Mouse (Mus musculus): ENCODE measurements around the gene Zfp13. TPM values are rescaled to one million over a fixed set of nuclear protein-coding genes. Genes with fewer than 3 reads are reported as not detected.
A peak's percentile ranks its signal among the peaks of the same experiment; 100 is the strongest.

Gene Zfp13
- total and polyA plus RNA-seq, 2 experiments from 2014 or later, result 5.3 to 18.5 TPM

- no peaks in the 10 kb centered on the region for H3K36me3 ChIP-seq (replicated peaks; ENCODE audit: control insufficient read depth, insufficient read depth, low read length)
- H3K4me3 ChIP-seq (ENCODE audit: low read depth, low read length), result 0 out of 2 replicates have a peak overlapping the region, but pooled peaks have one; percentile 19
- 0 out of 2 replicates have a peak, but pooled peaks cover 12% of the 10 kb centered on the region for H3K27me3 ChIP-seq (ENCODE audit: control insufficient read depth, insufficient read depth, low read length)
- TF ChIP-seq EP300 (IDR thresholded peaks at IDR 0.05; ENCODE audit: low read depth) (no peak), CTCF (IDR thresholded peaks at IDR 0.05; ENCODE audit: low read depth) (peak; percentile 82)
- H3K9ac ChIP-seq (replicated peaks; ENCODE audit: low read depth, low read length), result no peak overlapping the region
- ATAC-seq (ENCODE audit: insufficient read depth, low read depth) (peak; percentile 86), DNase-seq (ENCODE audit: low spot score) (peak; percentile 61)
- WGBS, result 15% methylated on average over 22 of the region's 22 CpGs
- H3K4me1 ChIP-seq (ENCODE audit: control insufficient read depth, insufficient read depth), result no peaks in the 10 kb centered on the region
- no peaks in the 10 kb centered on the region for H3K9me3 ChIP-seq (replicated peaks; ENCODE audit: control insufficient read depth, low read length)
- H3K4me2 ChIP-seq (ENCODE audit: low read depth, low read length), result peak overlapping the region; percentile 56
- no peak overlapping the region for H3K27ac ChIP-seq (ENCODE audit: low read depth)
These were observed 31.1 kb upstream of the Zfp13 start for GRCm38 (mm10) chr17:23630195-23631020.

- H3K4me1 ChIP-seq (ENCODE audit: control insufficient read depth, insufficient read depth), result no peaks in the 10 kb centered on the region
- no peak overlapping the region for H3K4me2 ChIP-seq (ENCODE audit: low read depth, low read length)
- 33% methylated on average over 7 of the region's 7 CpGs for WGBS
- TF ChIP-seq CTCF (IDR thresholded peaks at IDR 0.05; ENCODE audit: low read depth) (no peak), EP300 (IDR thresholded peaks at IDR 0.05; ENCODE audit: low read depth) (no peak)
- DNase-seq (ENCODE audit: low spot score), result no peak
- H3K9me3 ChIP-seq (replicated peaks; ENCODE audit: control insufficient read depth, low read length), result no peaks in the 10 kb centered on the region
- no peak overlapping the region for H3K4me3 ChIP-seq (ENCODE audit: low read depth, low read length)
- no peak overlapping the region for H3K9ac ChIP-seq (replicated peaks; ENCODE audit: low read depth, low read length)
- no peak overlapping the region for H3K27ac ChIP-seq (ENCODE audit: low read depth)
- H3K27me3 ChIP-seq (ENCODE audit: control insufficient read depth, insufficient read depth, low read length), result 0 out of 2 replicates have a peak, but pooled peaks cover 9% of the 10 kb centered on the region
- no peaks in the 10 kb centered on the region for H3K36me3 ChIP-seq (replicated peaks; ENCODE audit: control insufficient read depth, insufficient read depth, low read length)
- no peak for ATAC-seq (ENCODE audit: insufficient read depth, low read depth)
These were observed 28.5 kb upstream of the Zfp13 start for GRCm38 (mm10) chr17:23627813-23628212.

GRCm38 (mm10) chr17:23620351-23620750 is 21.1 kb upstream of the Zfp13 start:
- H3K4me2 ChIP-seq (ENCODE audit: low read depth, low read length), result no peak overlapping the region
- H3K36me3 ChIP-seq (replicated peaks; ENCODE audit: control insufficient read depth, insufficient read depth, low read length), result no peaks in the 10 kb centered on the region
- H3K27ac ChIP-seq (ENCODE audit: low read depth), result no peak overlapping the region
- H3K27me3 ChIP-seq (ENCODE audit: control insufficient read depth, insufficient read depth, low read length), result peaks cover 27% of the 10 kb centered on the region
- ATAC-seq (ENCODE audit: insufficient read depth, low read depth), result no peak
- no peak overlapping the region for H3K4me3 ChIP-seq (ENCODE audit: low read depth, low read length)
- H3K9ac ChIP-seq (replicated peaks; ENCODE audit: low read depth, low read length), result no peak overlapping the region
- H3K4me1 ChIP-seq (ENCODE audit: control insufficient read depth, insufficient read depth), result no peaks in the 10 kb centered on the region
- 32% methylated on average over 7 of the region's 7 CpGs for WGBS
- DNase-seq (ENCODE audit: low spot score), result no peak
- no peak for TF ChIP-seq CTCF (IDR thresholded peaks at IDR 0.05; ENCODE audit: low read depth)
- TF ChIP-seq EP300 (IDR thresholded peaks at IDR 0.05; ENCODE audit: low read depth), result no peak
- H3K9me3 ChIP-seq (replicated peaks; ENCODE audit: control insufficient read depth, low read length), result no peaks in the 10 kb centered on the region

- ATAC-seq (ENCODE audit: insufficient read depth, low read depth), result no peak
- Histone ChIP-seq H3K9me3 (replicated peaks; ENCODE audit: control insufficient read depth, low read length) (no peaks in the 10 kb centered on the region), H3K4me2 (ENCODE audit: low read depth, low read length) (no peak overlapping the region), H3K27ac (ENCODE audit: low read depth) (no peak overlapping the region), H3K27me3 (ENCODE audit: control insufficient read depth, insufficient read depth, low read length) (peaks cover 27% of the 10 kb centered on the region), H3K9ac (replicated peaks; ENCODE audit: low read depth, low read length) (no peak overlapping the region), H3K4me1 (ENCODE audit: control insufficient read depth, insufficient read depth) (no peaks in the 10 kb centered on the region), H3K36me3 (replicated peaks; ENCODE audit: control insufficient read depth, insufficient read depth, low read length) (no peaks in the 10 kb centered on the region), H3K4me3 (ENCODE audit: low read depth, low read length) (no peak overlapping the region)
- TF ChIP-seq EP300 (IDR thresholded peaks at IDR 0.05; ENCODE audit: low read depth) (no peak), CTCF (IDR thresholded peaks at IDR 0.05; ENCODE audit: low read depth) (no peak)
- WGBS, result 41% methylated on average over 9 of the region's 9 CpGs
- DNase-seq (ENCODE audit: low spot score), result no peak
These were observed 17.8 kb upstream of the Zfp13 start for GRCm38 (mm10) chr17:23617087-23617486.

GRCm38 (mm10) chr17:23610361-23610800 is 11.1 kb upstream of the Zfp13 start:
- ATAC-seq (ENCODE audit: insufficient read depth, low read depth) (peak; percentile 24; the same call in 1 of the 2 replicates), DNase-seq (ENCODE audit: low spot score) (no peak)
- Histone ChIP-seq H3K36me3 (replicated peaks; ENCODE audit: control insufficient read depth, insufficient read depth, low read length) (no peaks in the 10 kb centered on the region), H3K4me3 (ENCODE audit: low read depth, low read length) (no peak overlapping the region), H3K4me1 (ENCODE audit: control insufficient read depth, insufficient read depth) (no peaks in the 10 kb centered on the region), H3K27me3 (ENCODE audit: control insufficient read depth, insufficient read depth, low read length) (no peaks in the 10 kb centered on the region), H3K9ac (replicated peaks; ENCODE audit: low read depth, low read length) (no peak overlapping the region), H3K4me2 (ENCODE audit: low read depth, low read length) (no peak overlapping the region), H3K27ac (ENCODE audit: low read depth) (no peak overlapping the region), H3K9me3 (replicated peaks; ENCODE audit: control insufficient read depth, low read length) (no peaks in the 10 kb centered on the region)
- TF ChIP-seq EP300 (IDR thresholded peaks at IDR 0.05; ENCODE audit: low read depth) (no peak), CTCF (IDR thresholded peaks at IDR 0.05; ENCODE audit: low read depth) (peak; percentile 63)
- 77% methylated on average over 27 of the region's 28 CpGs for WGBS
